Mouse (Mus musculus): ENCODE measurements around the gene Brd4.

GRCm38 (mm10) chr17:32307963-32308362, 23.4 kb upstream of the Brd4 start:
- TF ChIP-seq CTCF (IDR thresholded peaks at IDR 0.05; ENCODE audit: extremely low read depth, insufficient read length, insufficient replicate concordance, low read depth, low read length) (no peak), POLR2A (IDR thresholded peaks at IDR 0.05; ENCODE audit: low read depth, low read length) (no peak)
